Mouse (Mus musculus): ENCODE results near the gene Fgr.

DNA sequence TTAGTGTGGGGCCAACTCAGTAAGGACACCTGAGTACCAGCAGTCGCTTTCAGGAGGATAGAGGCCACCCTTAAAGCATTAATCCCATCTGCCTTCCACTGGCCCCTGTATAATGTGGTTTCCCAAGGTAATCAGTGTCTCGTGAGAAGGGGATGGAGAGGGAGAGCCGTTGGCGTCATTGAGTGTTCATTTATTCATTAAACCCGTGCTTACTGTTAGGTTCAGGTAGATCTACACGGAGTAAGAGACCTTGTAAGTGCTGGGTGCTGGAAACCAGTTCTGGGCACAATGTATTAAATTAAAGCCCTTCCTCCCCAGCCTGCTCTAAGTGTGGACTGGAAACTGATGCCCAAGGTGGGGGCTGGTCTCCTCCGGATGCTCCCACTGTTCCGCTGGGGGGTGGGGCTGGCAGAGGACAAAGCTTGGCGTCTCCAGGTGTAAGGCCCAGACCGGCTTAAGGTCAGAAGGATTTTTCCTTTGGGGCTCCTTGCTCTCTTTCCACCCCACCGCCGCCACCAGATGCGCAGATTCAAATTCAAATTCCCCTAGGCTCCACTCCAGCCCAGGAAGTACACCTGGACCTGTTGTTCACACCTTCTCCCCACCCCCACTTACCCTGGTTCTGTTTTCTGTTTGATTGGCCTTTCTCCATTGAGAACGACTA, 66.5 kb downstream of the Fgr start:
- TF ChIP-seq CTCF (IDR thresholded peaks at IDR 0.05; ENCODE audit: insufficient read depth, low read depth, low read length) (no peak), POLR2A (IDR thresholded peaks at IDR 0.05; ENCODE audit: insufficient read depth, low read depth, low read length) (no peak)

All from olfactory bulb, adult 2 months (tissue).